Mouse (Mus musculus): ENCODE measurements around the gene Fibcd1. TPM values are rescaled to one million over a fixed set of nuclear protein-coding genes. Genes with fewer than 3 reads are reported as not detected.

The Fibcd1 gene
- polyA plus RNA-seq, 1 experiment from 2014 or later: 0.03 TPM

DNA sequence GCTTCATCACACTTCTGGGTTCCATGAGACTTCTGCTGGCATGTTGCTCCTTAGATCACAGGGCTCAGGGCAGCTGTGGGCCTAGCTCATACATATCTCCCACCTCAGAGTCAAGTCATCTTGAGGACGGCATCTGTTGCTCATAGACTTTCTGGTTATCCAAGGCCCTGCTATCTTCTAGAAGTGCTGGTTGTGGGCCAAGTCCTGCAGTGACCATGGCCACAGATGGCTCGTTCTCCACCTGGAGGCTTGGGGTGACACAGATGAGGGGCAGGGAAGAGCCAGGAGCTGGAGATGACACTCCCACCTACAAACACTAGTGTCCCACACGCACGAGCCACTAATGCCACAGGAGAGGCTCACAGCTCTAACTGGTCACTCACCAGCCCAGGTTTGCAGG is 32.2 kb downstream of the Fibcd1 start:
- no peak overlapping the region for H3K4me3 ChIP-seq (ENCODE audit: low read depth, low read length)
- no peaks in the 10 kb centered on the region for H3K36me3 ChIP-seq (ENCODE audit: control insufficient read depth, insufficient read depth, low read length)
- DNase-seq (ENCODE audit: low spot score) (no peak), ATAC-seq (ENCODE audit: insufficient number of reproducible peaks, low FRiP score, low TSS enrichment, low read depth) (no peak)
- peaks cover 11% of the 10 kb centered on the region for H3K4me1 ChIP-seq (ENCODE audit: control insufficient read depth, insufficient read depth, low read length)
- 84% methylated on average over 4 of the region's 4 CpGs for WGBS
- no peaks in the 10 kb centered on the region for H3K27me3 ChIP-seq (ENCODE audit: control insufficient read depth, insufficient read depth, low read length)
- no peaks in the 10 kb centered on the region for H3K9me3 ChIP-seq (ENCODE audit: control insufficient read depth, low read length)
- H3K27ac ChIP-seq (replicated peaks; ENCODE audit: low read depth, low read length): no peak overlapping the region
- H3K4me2 ChIP-seq (ENCODE audit: low read depth, severe bottlenecking): no peak overlapping the region
- H3K9ac ChIP-seq (ENCODE audit: low read length): no peak overlapping the region

- no peaks in the 10 kb centered on the region for H3K27me3 ChIP-seq (ENCODE audit: control insufficient read depth, insufficient read depth, low read length)
- no peak overlapping the region for H3K4me2 ChIP-seq (ENCODE audit: low read depth, severe bottlenecking)
- no peaks in the 10 kb centered on the region for H3K36me3 ChIP-seq (ENCODE audit: control insufficient read depth, insufficient read depth, low read length)
- H3K4me3 ChIP-seq (ENCODE audit: low read depth, low read length): no peak overlapping the region
- H3K27ac ChIP-seq (replicated peaks; ENCODE audit: low read depth, low read length): no peak overlapping the region
- 86% methylated on average over 14 of the region's 14 CpGs for WGBS
- no peak overlapping the region for H3K9ac ChIP-seq (ENCODE audit: low read length)
- H3K9me3 ChIP-seq (ENCODE audit: control insufficient read depth, low read length): no peaks in the 10 kb centered on the region
- no peak for DNase-seq (ENCODE audit: low spot score)
- ATAC-seq (ENCODE audit: insufficient number of reproducible peaks, low FRiP score, low TSS enrichment, low read depth): 0 out of 2 replicates have a peak, but pooled peaks have one; percentile 5
- peaks cover 17% of the 10 kb centered on the region for H3K4me1 ChIP-seq (ENCODE audit: control insufficient read depth, insufficient read depth, low read length)
These were observed 34.5 kb downstream of the Fibcd1 start for GRCm38 (mm10) chr2:31811086-31811958.

DNA sequence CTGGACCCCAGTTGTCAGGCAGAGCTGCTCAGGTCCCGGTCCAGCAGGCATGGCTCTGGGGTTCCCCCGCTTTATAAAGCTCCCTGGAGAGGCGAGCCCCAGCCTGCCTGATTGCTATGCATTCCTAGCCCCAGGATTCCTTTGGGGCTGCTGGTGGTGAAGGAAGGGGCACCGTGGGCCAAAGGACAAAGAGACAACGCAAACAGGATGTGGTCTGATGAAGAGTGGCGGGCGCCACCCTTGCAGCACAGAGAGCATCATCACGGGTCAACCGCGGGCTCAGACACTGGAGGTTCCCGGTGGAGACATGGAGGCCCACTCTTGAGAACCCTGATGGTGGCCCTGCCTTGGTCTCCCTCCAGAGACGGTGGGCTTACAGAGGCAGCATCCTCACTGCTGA is 35.4 kb downstream of the Fibcd1 start, which contains the start of gene Qrfp:
Qrfp (minus strand) TSS at position 137 of the 400 bp plus-strand sequence.
- ATAC-seq (ENCODE audit: insufficient number of reproducible peaks, low FRiP score, low TSS enrichment, low read depth) (no peak), DNase-seq (ENCODE audit: low spot score) (no peak)
- Histone ChIP-seq H3K9me3 (ENCODE audit: control insufficient read depth, low read length) (no peaks in the 10 kb centered on the region), H3K9ac (ENCODE audit: low read length) (no peak within 1 kb of the TSS), H3K4me1 (ENCODE audit: control insufficient read depth, insufficient read depth, low read length) (peaks cover 17% of the 10 kb centered on the region), H3K4me3 (ENCODE audit: low read depth, low read length) (no peak within 1 kb of the TSS), H3K27me3 (ENCODE audit: control insufficient read depth, insufficient read depth, low read length) (no peaks in the 10 kb centered on the region), H3K4me2 (ENCODE audit: low read depth, severe bottlenecking) (no peak within 1 kb of the TSS), H3K27ac (replicated peaks; ENCODE audit: low read depth, low read length) (no peak within 1 kb of the TSS), H3K36me3 (ENCODE audit: control insufficient read depth, insufficient read depth, low read length) (no peaks in the 10 kb centered on the region)
- WGBS: 54% methylated on average over 12 of the region's 12 CpGs

GRCm38 (mm10) chr2:31809358-31809740 is 36.5 kb downstream of the Fibcd1 start:
- no peaks in the 10 kb centered on the region for H3K9me3 ChIP-seq (ENCODE audit: control insufficient read depth, low read length)
- WGBS: 64% methylated on average over 2 of the region's 2 CpGs
- H3K36me3 ChIP-seq (ENCODE audit: control insufficient read depth, insufficient read depth, low read length): no peaks in the 10 kb centered on the region
- H3K9ac ChIP-seq (ENCODE audit: low read length): no peak overlapping the region
- no peak overlapping the region for H3K4me3 ChIP-seq (ENCODE audit: low read depth, low read length)
- H3K27ac ChIP-seq (replicated peaks; ENCODE audit: low read depth, low read length): no peak overlapping the region
- ATAC-seq (ENCODE audit: insufficient number of reproducible peaks, low FRiP score, low TSS enrichment, low read depth) (no peak), DNase-seq (ENCODE audit: low spot score) (no peak)
- H3K4me1 ChIP-seq (ENCODE audit: control insufficient read depth, insufficient read depth, low read length): peaks cover 17% of the 10 kb centered on the region
- H3K4me2 ChIP-seq (ENCODE audit: low read depth, severe bottlenecking): no peak overlapping the region
- no peaks in the 10 kb centered on the region for H3K27me3 ChIP-seq (ENCODE audit: control insufficient read depth, insufficient read depth, low read length)

GRCm38 (mm10) chr2:31808410-31809357 is 37.1 kb downstream of the Fibcd1 start:
- WGBS: 41% methylated on average over 28 of the region's 28 CpGs
- H3K4me1 ChIP-seq (ENCODE audit: control insufficient read depth, insufficient read depth, low read length): peaks cover 17% of the 10 kb centered on the region
- no peak overlapping the region for H3K4me3 ChIP-seq (ENCODE audit: low read depth, low read length)
- H3K36me3 ChIP-seq (ENCODE audit: control insufficient read depth, insufficient read depth, low read length): peaks cover 4% of the 10 kb centered on the region
- H3K27me3 ChIP-seq (ENCODE audit: control insufficient read depth, insufficient read depth, low read length): no peaks in the 10 kb centered on the region
- no peaks in the 10 kb centered on the region for H3K9me3 ChIP-seq (ENCODE audit: control insufficient read depth, low read length)
- peak overlapping the region; percentile 9; the same call in 1 of the 2 replicates for H3K9ac ChIP-seq (ENCODE audit: low read length)
- H3K4me2 ChIP-seq (ENCODE audit: low read depth, severe bottlenecking): no peak overlapping the region
- 0 out of 2 replicates have a peak overlapping the region, but pooled peaks have one; percentile 18 for H3K27ac ChIP-seq (replicated peaks; ENCODE audit: low read depth, low read length)
- no peak for DNase-seq (ENCODE audit: low spot score)
- no peak for ATAC-seq (ENCODE audit: insufficient number of reproducible peaks, low FRiP score, low TSS enrichment, low read depth)

DNA sequence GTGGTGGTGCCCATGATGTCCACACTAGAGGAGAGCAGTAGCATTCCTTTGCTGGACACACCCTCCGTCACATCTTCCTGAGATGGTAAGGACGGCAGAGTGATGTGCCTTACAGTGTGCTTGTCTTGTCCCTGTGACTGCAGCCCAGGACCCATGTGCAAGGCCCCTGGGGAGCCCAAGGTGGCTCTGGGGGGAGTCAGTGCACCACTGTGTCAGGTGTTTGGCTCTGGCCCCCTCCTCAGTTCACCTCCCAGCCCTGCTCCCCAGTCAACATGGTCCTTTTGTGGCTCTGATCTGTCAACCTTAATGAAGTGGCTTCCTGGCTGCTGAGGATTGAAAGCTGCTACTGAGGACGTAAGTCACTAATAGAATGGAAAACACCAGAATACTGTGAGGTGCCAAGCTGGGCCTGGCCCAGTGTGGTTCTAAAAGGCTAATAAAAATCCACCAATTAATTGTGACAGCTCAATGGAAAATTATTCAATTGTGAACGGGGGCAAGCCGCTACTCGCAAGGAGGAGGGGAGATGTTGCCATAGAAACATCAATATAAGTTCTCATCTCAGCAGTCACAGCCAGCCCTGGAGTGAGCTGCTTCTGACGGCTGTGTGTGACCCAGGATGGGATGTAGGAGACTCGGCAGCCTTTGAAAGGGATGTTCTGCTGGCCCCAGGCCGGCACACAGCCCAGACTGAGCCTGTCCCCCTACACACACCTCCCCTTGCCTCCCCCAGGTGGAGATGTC is 39.0 kb downstream of the Fibcd1 start:
- DNase-seq (ENCODE audit: low spot score) (no peak), ATAC-seq (ENCODE audit: insufficient number of reproducible peaks, low FRiP score, low TSS enrichment, low read depth) (no peak)
- Histone ChIP-seq H3K27me3 (ENCODE audit: control insufficient read depth, insufficient read depth, low read length) (no peaks in the 10 kb centered on the region), H3K4me1 (ENCODE audit: control insufficient read depth, insufficient read depth, low read length) (peaks cover 17% of the 10 kb centered on the region), H3K9ac (ENCODE audit: low read length) (no peak overlapping the region), H3K27ac (replicated peaks; ENCODE audit: low read depth, low read length) (no peak overlapping the region), H3K9me3 (ENCODE audit: control insufficient read depth, low read length) (no peaks in the 10 kb centered on the region), H3K4me3 (ENCODE audit: low read depth, low read length) (no peak overlapping the region), H3K36me3 (ENCODE audit: control insufficient read depth, insufficient read depth, low read length) (peaks cover 19% of the 10 kb centered on the region), H3K4me2 (ENCODE audit: low read depth, severe bottlenecking) (no peak overlapping the region)
- WGBS: 54% methylated on average over 9 of the region's 9 CpGs

- no peak overlapping the region for H3K4me3 ChIP-seq (ENCODE audit: low read depth, low read length)
- no peak overlapping the region for H3K9ac ChIP-seq (ENCODE audit: low read length)
- 92% methylated on average over 14 of the region's 14 CpGs for WGBS
- peaks cover 35% of the 10 kb centered on the region for H3K36me3 ChIP-seq (ENCODE audit: control insufficient read depth, insufficient read depth, low read length)
- H3K4me2 ChIP-seq (ENCODE audit: low read depth, severe bottlenecking): no peak overlapping the region
- ATAC-seq (ENCODE audit: insufficient number of reproducible peaks, low FRiP score, low TSS enrichment, low read depth): no peak
- DNase-seq (ENCODE audit: low spot score): no peak
- no peak overlapping the region for H3K27ac ChIP-seq (replicated peaks; ENCODE audit: low read depth, low read length)
- no peaks in the 10 kb centered on the region for H3K9me3 ChIP-seq (ENCODE audit: control insufficient read depth, low read length)
- peaks cover 4% of the 10 kb centered on the region for H3K4me1 ChIP-seq (ENCODE audit: control insufficient read depth, insufficient read depth, low read length)
- H3K27me3 ChIP-seq (ENCODE audit: control insufficient read depth, insufficient read depth, low read length): no peaks in the 10 kb centered on the region
These were observed 42.3 kb downstream of the Fibcd1 start for GRCm38 (mm10) chr2:31803480-31803879.

GRCm38 (mm10) chr2:31802811-31803210 is 43.0 kb downstream of the Fibcd1 start:
- H3K27ac ChIP-seq (replicated peaks; ENCODE audit: low read depth, low read length): no peak overlapping the region
- H3K9ac ChIP-seq (ENCODE audit: low read length): no peak overlapping the region
- H3K9me3 ChIP-seq (ENCODE audit: control insufficient read depth, low read length): no peaks in the 10 kb centered on the region
- H3K36me3 ChIP-seq (ENCODE audit: control insufficient read depth, insufficient read depth, low read length): peaks cover 42% of the 10 kb centered on the region
- 90% methylated on average over 8 of the region's 8 CpGs for WGBS
- H3K4me2 ChIP-seq (ENCODE audit: low read depth, severe bottlenecking): no peak overlapping the region
- H3K4me1 ChIP-seq (ENCODE audit: control insufficient read depth, insufficient read depth, low read length): peaks cover 2% of the 10 kb centered on the region; the same call in 1 of the 2 replicates
- H3K27me3 ChIP-seq (ENCODE audit: control insufficient read depth, insufficient read depth, low read length): no peaks in the 10 kb centered on the region
- DNase-seq (ENCODE audit: low spot score) (no peak), ATAC-seq (ENCODE audit: insufficient number of reproducible peaks, low FRiP score, low TSS enrichment, low read depth) (no peak)
- no peak overlapping the region for H3K4me3 ChIP-seq (ENCODE audit: low read depth, low read length)
